ENCODE assay signal across 8 mouse cellular contexts in the genomic region with DNA sequence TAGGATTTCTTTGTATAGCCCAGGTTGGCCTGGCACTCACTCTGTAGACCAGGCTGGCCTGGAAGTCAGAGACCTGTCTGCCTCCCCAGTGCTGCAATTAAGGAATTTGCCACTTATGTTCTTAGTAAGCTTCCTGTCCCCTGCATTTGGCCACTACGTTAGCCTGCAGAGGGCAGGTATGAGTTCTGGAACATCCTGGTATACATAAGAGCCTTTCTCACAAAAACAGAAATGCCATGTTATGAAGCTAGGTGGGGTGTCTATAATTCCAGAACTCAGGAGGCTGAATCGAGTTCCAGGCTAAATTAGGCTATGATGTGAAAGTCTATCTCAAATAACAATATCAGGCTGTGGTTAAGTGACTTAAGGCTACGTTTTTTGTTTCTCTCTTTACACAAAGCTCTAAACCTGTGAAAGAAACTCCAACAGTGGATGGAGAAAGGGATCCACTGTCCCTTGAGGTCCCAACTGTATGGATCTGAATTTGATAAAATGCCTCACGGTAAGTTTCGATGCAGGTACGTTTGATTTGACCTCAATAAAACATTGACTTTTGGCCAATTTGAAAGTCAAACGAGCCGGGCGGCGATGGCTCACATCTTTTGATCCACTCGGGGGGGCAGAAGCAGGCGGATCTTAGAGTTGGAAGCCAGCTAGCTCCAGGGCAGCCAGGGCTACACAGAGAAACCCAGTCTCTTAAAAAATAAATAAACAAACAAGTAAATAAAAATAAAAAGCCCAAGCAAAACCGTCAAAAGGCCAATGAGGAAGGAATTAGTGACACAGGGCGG. TPM values are rescaled to one million over a fixed set of nuclear protein-coding genes. Genes with fewer than 3 reads are reported as not detected.
DNase-seq lines count a peak whose midpoint lies in the region; ATAC-seq and TF ChIP-seq lines count a peak whose summit lies in the region.

No protein-coding gene starts in this region.

- 18% methylated on average over 14 of the region's 14 CpGs for WGBS in hindbrain, embryonic 13.5 days
- WGBS in liver, embryonic 13.5 days (ENCODE audit: insufficient replicate concordance) = 9% methylated on average over 14 of the region's 14 CpGs
- WGBS in olfactory bulb, adult 2 months = 8% methylated on average over 14 of the region's 14 CpGs

- no peak for TF ChIP-seq CTCF in C2C12 (IDR thresholded peaks at IDR 0.05; ENCODE audit: control insufficient read depth, insufficient read depth, insufficient read length)
- no peak for TF ChIP-seq CTCF in olfactory bulb, adult 2 months (IDR thresholded peaks at IDR 0.05; ENCODE audit: insufficient read depth, low read depth, low read length)

- peak overlapping the region; percentile 95 for H3K4me3 ChIP-seq in C2C12 (ENCODE audit: insufficient read depth, poor library complexity, severe bottlenecking)
- H3K4me3 ChIP-seq in hindbrain, embryonic 13.5 days = peak overlapping the region; percentile 95
- peak overlapping the region; percentile 96 for H3K4me3 ChIP-seq in liver, embryonic 13.5 days (replicated peaks)
- peak overlapping the region; percentile 86 for H3K4me3 ChIP-seq in olfactory bulb, adult 2 months (ENCODE audit: insufficient read depth, low read depth, low read length)

- no peaks in the 10 kb centered on the region for H3K27me3 ChIP-seq in C2C12 (ENCODE audit: control insufficient read depth, insufficient read depth, insufficient read length)
- no peaks in the 10 kb centered on the region for H3K27me3 ChIP-seq in hindbrain, embryonic 13.5 days
- no peaks in the 10 kb centered on the region for H3K27me3 ChIP-seq in liver, embryonic 13.5 days

- TF ChIP-seq POLR2A in olfactory bulb, adult 2 months (IDR thresholded peaks at IDR 0.05; ENCODE audit: insufficient read depth, low read depth, low read length) = no peak

- peak overlapping the region; percentile 80 for H3ac ChIP-seq in C2C12 (ENCODE audit: control insufficient read depth, insufficient read length, low read depth)

- peak overlapping the region; percentile 91 for H3K27ac ChIP-seq in hindbrain, embryonic 13.5 days
- H3K27ac ChIP-seq in liver, embryonic 13.5 days = peak overlapping the region; percentile 87
- peak overlapping the region; percentile 81 for H3K27ac ChIP-seq in olfactory bulb, adult 2 months (ENCODE audit: insufficient read depth, low read depth, low read length)

- peaks cover 28% of the 10 kb centered on the region for H3K4me1 ChIP-seq in hindbrain, embryonic 13.5 days (replicated peaks)
- peaks cover 54% of the 10 kb centered on the region for H3K4me1 ChIP-seq in liver, embryonic 13.5 days (replicated peaks)
- peaks cover 6% of the 10 kb centered on the region for H3K4me1 ChIP-seq in olfactory bulb, adult 2 months (ENCODE audit: control insufficient read depth, insufficient read depth, low read length)

- peak; percentile 38; the same call in 1 of the 2 replicates for ATAC-seq in frontal cortex, adult (ENCODE audit: low TSS enrichment)
- no peak for ATAC-seq in hindbrain, embryonic 13.5 days (ENCODE audit: low FRiP score)
- peak; percentile 31; the same call in 1 of the 2 replicates for ATAC-seq in liver, embryonic 13.5 days (ENCODE audit: low read depth)

- no peak for DNase-seq in frontal cortex, postnatal 14 days (ENCODE audit: low spot score in 2 of 2)
- peak; percentile 62 to 66 for DNase-seq in cerebellum, postnatal 14 days
- DNase-seq in liver, embryonic 13.5 days = no peak
- DNase-seq in gastrocnemius, adult 8-10 months (ENCODE audit: low spot score in 2 of 2) = no peak

- H3K9me3 ChIP-seq in hindbrain, embryonic 13.5 days = no peaks in the 10 kb centered on the region
- H3K9me3 ChIP-seq in liver, embryonic 13.5 days (replicated peaks) = no peaks in the 10 kb centered on the region

- H3K79me2 ChIP-seq in C2C12 (ENCODE audit: control insufficient read depth, insufficient read depth) = peaks cover 40% of the 10 kb centered on the region

- peak overlapping the region; percentile 98 for H3K4me2 ChIP-seq in hindbrain, embryonic 13.5 days
- H3K4me2 ChIP-seq in liver, embryonic 13.5 days = peak overlapping the region; percentile 90

- H3K9ac ChIP-seq in hindbrain, embryonic 13.5 days = peak overlapping the region; percentile 98
- H3K9ac ChIP-seq in liver, embryonic 13.5 days = peak overlapping the region; percentile 96

- peaks cover 33% of the 10 kb centered on the region for H3K79me3 ChIP-seq in C2C12 (ENCODE audit: low read depth)

- peaks cover 19% of the 10 kb centered on the region for H3K36me3 ChIP-seq in C2C12 (ENCODE audit: control insufficient read depth, insufficient read depth)
- peaks cover 20% of the 10 kb centered on the region for H3K36me3 ChIP-seq in hindbrain, embryonic 13.5 days
- H3K36me3 ChIP-seq in liver, embryonic 13.5 days = peaks cover 26% of the 10 kb centered on the region

TF ChIP-seq in C2C12, 6 proteins besides CTCF, POLR2A, EP300 and RAD21:
- no peak for TF ChIP-seq MAX (IDR thresholded peaks at IDR 0.05)
- TF ChIP-seq USF1 (IDR thresholded peaks at IDR 0.05; ENCODE audit: low read depth) = no peak
- no peak for TF ChIP-seq CEBPB (IDR thresholded peaks at IDR 0.05; ENCODE audit: low read depth)
- no peak for TF ChIP-seq FOSL1 (IDR thresholded peaks at IDR 0.05; ENCODE audit: insufficient read depth, low read length, poor library complexity, severe bottlenecking)
- TF ChIP-seq MYOD1 (IDR thresholded peaks at IDR 0.05; ENCODE audit: control insufficient read depth, insufficient read length, low read depth) = no peak
- no peak for TF ChIP-seq MYOG (IDR thresholded peaks at IDR 0.05; ENCODE audit: control insufficient read depth, extremely low read depth, insufficient read length)

RNA-seq across cellular contexts. Expression of a gene that starts 0.7 kb away (rescaled TPM):
- 46.6 TPM for polyA plus RNA-seq in C2C12 (2012; fragmentation: generic; extraction: Trizol)
- polyA plus RNA-seq in hindbrain, embryonic 13.5 days (2015; fragmentation: Nextera tagmentation; extraction: Ambion mirVana) = 101 and 107 TPM in 2 replicates
- polyA plus RNA-seq in liver, embryonic 13.5 days (2015; fragmentation: Nextera tagmentation; extraction: Ambion mirVana) = 33.4 TPM in 2 replicates
- not detected in 2 replicates for polyA plus RNA-seq in olfactory bulb, adult 2 months (2012; ENCODE audit: insufficient read depth, insufficient read length, low replicate concordance, missing spikeins)
- total RNA-seq in gastrocnemius, adult 8-10 months (2022) = 10 to 100 TPM; 31.7 to 34.2 (median 33.0) TPM

RNA-seq across cellular contexts. Expression of a gene that starts 11.8 kb away (rescaled TPM):
- not detected for polyA plus RNA-seq in C2C12 (2012; fragmentation: generic; extraction: Trizol)
- polyA plus RNA-seq in hindbrain, embryonic 13.5 days (2015; fragmentation: Nextera tagmentation; extraction: Ambion mirVana) = 90.9 and 106 TPM in 2 replicates
- polyA plus RNA-seq in liver, embryonic 13.5 days (2015; fragmentation: Nextera tagmentation; extraction: Ambion mirVana) = 2.0 and 2.6 TPM in 2 replicates
- polyA plus RNA-seq in olfactory bulb, adult 2 months (2012; ENCODE audit: insufficient read depth, insufficient read length, low replicate concordance, missing spikeins) = not detected in 2 replicates
- 1 to 10 TPM in 1 of 4 experiments, not detected in 3; 1.4 TPM for total RNA-seq in gastrocnemius, adult 8-10 months (2022)

RNA-seq across cellular contexts. Expression of a gene that starts 20.0 kb away (rescaled TPM):
- polyA plus RNA-seq in C2C12 (2012; fragmentation: generic; extraction: Trizol) = 0.07 TPM
- polyA plus RNA-seq in hindbrain, embryonic 13.5 days (2015; fragmentation: Nextera tagmentation; extraction: Ambion mirVana) = 0.61 and 0.78 TPM in 2 replicates
- 0.06 and 0.13 TPM in 2 replicates for polyA plus RNA-seq in liver, embryonic 13.5 days (2015; fragmentation: Nextera tagmentation; extraction: Ambion mirVana)
- not detected in 2 replicates for polyA plus RNA-seq in olfactory bulb, adult 2 months (2012; ENCODE audit: insufficient read depth, insufficient read length, low replicate concordance, missing spikeins)
- total RNA-seq in gastrocnemius, adult 8-10 months (2022) = 1 to 10 TPM in 2 of 4 experiments, under 1 TPM in 2; 0.75 to 1.8 (median 1.2) TPM

RNA-seq across cellular contexts. Expression of a gene that starts 37.5 kb away (rescaled TPM):
- not detected for polyA plus RNA-seq in C2C12 (2012; fragmentation: generic; extraction: Trizol)
- polyA plus RNA-seq in hindbrain, embryonic 13.5 days (2015; fragmentation: Nextera tagmentation; extraction: Ambion mirVana) = 0.17 and 0.35 TPM in 2 replicates
- polyA plus RNA-seq in liver, embryonic 13.5 days (2015; fragmentation: Nextera tagmentation; extraction: Ambion mirVana) = not detected in 2 replicates
- polyA plus RNA-seq in olfactory bulb, adult 2 months (2012; ENCODE audit: insufficient read depth, insufficient read length, low replicate concordance, missing spikeins) = not detected in 2 replicates
- not detected for total RNA-seq in gastrocnemius, adult 8-10 months (2022)

RNA-seq across cellular contexts. Expression of a gene that starts 45.5 kb away (rescaled TPM):
- polyA plus RNA-seq in C2C12 (2012; fragmentation: generic; extraction: Trizol) = 33.4 TPM
- polyA plus RNA-seq in hindbrain, embryonic 13.5 days (2015; fragmentation: Nextera tagmentation; extraction: Ambion mirVana) = 42.2 and 47.6 TPM in 2 replicates
- polyA plus RNA-seq in liver, embryonic 13.5 days (2015; fragmentation: Nextera tagmentation; extraction: Ambion mirVana) = 27.2 and 27.8 TPM in 2 replicates
- polyA plus RNA-seq in olfactory bulb, adult 2 months (2012; ENCODE audit: insufficient read depth, insufficient read length, low replicate concordance, missing spikeins) = not detected in 2 replicates
- total RNA-seq in gastrocnemius, adult 8-10 months (2022) = 10 to 100 TPM; 35.2 to 43.3 (median 38.5) TPM

Comparison
In these comparisons a context has a peak if more than half of its experiments do, and no peak if none do; other contexts are left out.
1. DNase-seq: peak in cerebellum, postnatal 14 days (2 of 2); none in frontal cortex, postnatal 14 days (0 of 2), liver, embryonic 13.5 days (single experiment) and gastrocnemius, adult 8-10 months (0 of 2).
2. RNA of a gene that starts 11.8 kb away (polyA plus RNA-seq): 90.9 to 106 TPM in hindbrain, embryonic 13.5 days; 2.0 to 2.6 TPM in liver, embryonic 13.5 days, not detected in C2C12 (single experiment) and not detected in olfactory bulb, adult 2 months; every median in the first group is over 10 times any median in the second.
3. Peak in every context shown above with its lines, with median percentiles within 50 percentile points of each other: H3K4me3 ChIP-seq and H3K27ac ChIP-seq.